Mouse (Mus musculus) Patski (cell line): ENCODE measurements around the gene Cav1. TPM values are rescaled to one million over a fixed set of nuclear protein-coding genes. Genes with fewer than 3 reads are reported as not detected.
A peak's percentile ranks its signal among the peaks of the same experiment; 100 is the strongest.

Experiments used
- ATAC-seq: fragments of 100-300 bp; one replicate; pipeline ENCODE4 v1.8.0; 2021
- CTCF ChIA-PET: fragments of 350-600 bp; sonication (Branson Sonifier 250); formaldehyde crosslinking; loops from one replicate; lab custom pipeline; 2022; ENCODE audit warnings: inconsistent platforms; lab: Charles Lee
- POLR2A ChIA-PET: fragments of 350-600 bp; sonication (Branson Sonifier 250); formaldehyde crosslinking; loops from one replicate; lab custom pipeline; 2022; ENCODE audit warnings: antibody characterized with exemption, inconsistent platforms; lab: Charles Lee
- DNase-seq: peaks from one replicate; pipeline ENCODE4 v3.0.0-alpha.2; 2011; ENCODE audit warnings: low read depth, low spot score
- H3K27me3 ChIP-seq: fragments of 371-371 bp; one replicate; pipeline ENCODE4 v1.5.1; 2021
- CTCF ChIP-seq: fragments of 100-300 bp; IDR thresholded peaks from one replicate; pipeline ENCODE4 v1.5.1; 2021
- in situ Hi-C: fragments of 300-500 bp; cut with MboI; formaldehyde crosslinking; loops from 3 replicates; pipeline ENCODE4 v1.11.1; 2018; ENCODE audit warnings: low pct_unique_long_range_greater_than_20kb, mixed read lengths
- polyA plus RNA-seq: library from polyadenylated mRNA; unstranded; gene quantifications from one replicate; pipeline ENCODE4 v1.2.3, GENCODE M21; 2021

The Cav1 gene
- polyA plus RNA-seq, 1 experiment from 2014 or later: 175 TPM

- no peak for ATAC-seq
- in situ Hi-C loops: loop anchor here (5.0 kb wide), 3 partner anchors 167 to 332 kb away; no protein-coding TSS in a partner anchor
- DNase-seq: no peak
- H3K27me3 ChIP-seq: no peaks in the 10 kb centered on the region
- ChIA-PET POLR2A (interaction anchor here (0.5 kb wide), 1 partner anchor 145 kb away, joined by 5 read pairs; no protein-coding TSS in a partner anchor), CTCF (interaction anchor here (1.0 to 4.6 kb wide), 9 partner anchors 114 to 264 kb away, joined by 3 to 25 read pairs (median 3); no protein-coding TSS in a partner anchor)
- peak; percentile 84 for TF ChIP-seq CTCF
Observed at GRCm38 (mm10) chr6:17358896-17359690, 53.0 kb downstream of the Cav1 start.

GRCm38 (mm10) chr6:17362771-17363170 is 56.6 kb downstream of the Cav1 start:
- peak; percentile 56 for TF ChIP-seq CTCF
- no peak for DNase-seq
- CTCF ChIA-PET: interaction anchor here (0.7 to 2.3 kb wide), 15 partner anchors 10 to 302 kb away, joined by 3 to 22 read pairs (median 4); no protein-coding TSS in a partner anchor
- ATAC-seq: no peak
- in situ Hi-C loops: loop anchor here (5.0 kb wide), 2 partner anchors 95 to 230 kb away; no protein-coding TSS in a partner anchor
- POLR2A ChIA-PET: no interaction called here
- no peaks in the 10 kb centered on the region for H3K27me3 ChIP-seq

GRCm38 (mm10) chr6:17363446-17364179 is 57.5 kb downstream of the Cav1 start:
- CTCF ChIA-PET: interaction anchor here (0.7 to 2.3 kb wide), 13 partner anchors 9 to 302 kb away, joined by 3 to 22 read pairs (median 4); no protein-coding TSS in a partner anchor
- in situ Hi-C loops: loop anchor here (5.0 kb wide), 2 partner anchors 94 to 229 kb away; no protein-coding TSS in a partner anchor
- ATAC-seq: no peak
- no peaks in the 10 kb centered on the region for H3K27me3 ChIP-seq
- no peak for DNase-seq
- no peak for TF ChIP-seq CTCF
- POLR2A ChIA-PET: no interaction called here

DNA sequence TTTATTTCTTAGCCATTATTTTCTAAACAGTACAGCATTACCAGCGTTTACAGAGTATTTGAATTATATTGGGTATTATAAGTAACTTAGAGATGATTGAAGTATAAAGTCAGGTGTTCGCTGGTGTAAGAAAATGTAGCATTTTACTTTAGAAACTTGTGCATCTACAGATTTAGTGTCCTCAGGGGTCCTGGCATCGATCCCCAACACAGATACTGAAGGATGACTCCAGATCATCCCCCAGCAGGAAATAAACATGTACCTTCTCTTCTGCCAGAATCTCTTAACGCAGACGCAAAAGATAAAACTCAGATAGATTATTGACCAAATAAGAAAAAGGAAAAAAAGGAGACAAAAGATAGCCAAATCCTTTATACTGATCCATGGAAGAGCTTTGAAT is 68.2 kb downstream of the Cav1 start:
- TF ChIP-seq CTCF: no peak
- POLR2A ChIA-PET: no interaction called here
- DNase-seq (no peak), ATAC-seq (no peak)
- no peaks in the 10 kb centered on the region for H3K27me3 ChIP-seq
- CTCF ChIA-PET: no interaction called here
- in situ Hi-C loops: no loop called here

DNA sequence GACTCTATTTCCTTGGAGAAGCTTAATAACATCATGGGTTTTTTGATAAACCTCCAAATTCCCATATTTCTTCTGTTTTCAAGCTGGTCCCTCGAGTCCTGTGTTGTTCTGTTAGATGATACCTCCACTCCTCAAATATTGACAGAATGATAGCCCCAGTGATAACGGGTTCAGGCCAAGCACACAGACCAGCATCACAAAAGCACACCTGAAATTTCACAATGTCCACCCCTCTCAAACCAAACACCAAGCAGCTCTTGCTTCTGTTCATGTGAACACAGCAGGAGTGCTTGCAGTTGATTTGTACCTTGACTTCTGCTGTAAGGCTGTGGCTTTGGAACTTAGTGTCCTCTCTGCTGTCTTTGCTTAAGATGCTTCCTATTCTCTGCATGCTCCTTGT is 71.2 kb downstream of the Cav1 start:
- TF ChIP-seq CTCF: no peak
- ChIA-PET POLR2A (no interaction called here), CTCF (interaction anchor here (1.2 to 2.2 kb wide), 3 partner anchors 11 to 14 kb away, joined by 3 to 6 read pairs (median 5); no protein-coding TSS in a partner anchor)
- in situ Hi-C loops: no loop called here
- no peak for ATAC-seq
- no peak for DNase-seq
- no peaks in the 10 kb centered on the region for H3K27me3 ChIP-seq

GRCm38 (mm10) chr6:17380102-17380501 is 74.0 kb downstream of the Cav1 start:
- ATAC-seq: no peak
- CTCF ChIA-PET: interaction anchor here (1.5 kb wide), 1 partner anchor 17 kb away, joined by 5 read pairs; no protein-coding TSS in a partner anchor
- in situ Hi-C loops: no loop called here
- no peak for DNase-seq
- TF ChIP-seq CTCF: no peak
- POLR2A ChIA-PET: no interaction called here
- H3K27me3 ChIP-seq: no peaks in the 10 kb centered on the region

GRCm38 (mm10) chr6:17381690-17382089 is 75.6 kb downstream of the Cav1 start:
- no peaks in the 10 kb centered on the region for H3K27me3 ChIP-seq
- DNase-seq (no peak), ATAC-seq (no peak)
- in situ Hi-C loops: no loop called here
- ChIA-PET CTCF (interaction anchor here (0.8 kb wide), 1 partner anchor 18 kb away, joined by 4 read pairs; no protein-coding TSS in a partner anchor), POLR2A (interaction anchor here (0.6 kb wide), 1 partner anchor 152 kb away, joined by 3 read pairs; no protein-coding TSS in a partner anchor)
- no peak for TF ChIP-seq CTCF

DNA sequence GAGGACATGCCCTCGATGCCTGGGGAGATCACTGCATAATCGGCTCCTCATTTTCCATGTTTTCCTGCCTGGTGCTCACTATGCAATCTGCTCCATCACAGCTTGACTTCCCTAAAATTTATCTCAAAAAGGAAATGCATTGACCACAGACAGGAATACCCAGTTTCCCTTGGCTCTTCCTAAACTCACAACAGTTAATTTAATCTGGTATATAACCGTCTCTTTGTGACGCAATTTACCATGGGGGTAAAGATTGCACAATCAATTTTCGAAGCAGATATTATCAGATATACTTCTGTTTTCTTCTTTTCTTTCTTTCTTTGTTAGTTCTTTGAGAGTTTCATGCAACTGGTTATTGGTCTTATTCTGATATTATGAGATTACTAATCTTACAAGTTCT is 79.4 kb downstream of the Cav1 start:
- no peak for ATAC-seq

GRCm38 (mm10) chr6:17387991-17388710 is 82.0 kb downstream of the Cav1 start:
- ChIA-PET POLR2A (interaction anchor here (0.6 to 0.7 kb wide), 2 partner anchors 20 to 28 kb away, joined by 3 to 4 read pairs; no protein-coding TSS in a partner anchor), CTCF (interaction anchor here (0.8 to 1.6 kb wide), 4 partner anchors 11 to 202 kb away, joined by 3 to 4 read pairs (median 3); no protein-coding TSS in a partner anchor)
- no peak for ATAC-seq
- in situ Hi-C loops: no loop called here
- TF ChIP-seq CTCF: no peak
- H3K27me3 ChIP-seq: no peaks in the 10 kb centered on the region
- no peak for DNase-seq

More for the DNA sequence above, 79.4 kb downstream of the Cav1 start:
- DNase-seq: no peak
- ChIA-PET POLR2A (no interaction called here), CTCF (interaction anchor here (1.0 kb wide), 1 partner anchor 13 kb away, joined by 3 read pairs; no protein-coding TSS in a partner anchor)
- TF ChIP-seq CTCF: no peak
- no peaks in the 10 kb centered on the region for H3K27me3 ChIP-seq
- in situ Hi-C loops: no loop called here

Other genes starting within 250 kb of the Cav1 start
- 104 TPM for gene Tes, start 241.2 kb upstream of the Cav1 start, polyA plus RNA-seq
- 66.6 TPM for gene Cav2, start 25.1 kb upstream of the Cav1 start, polyA plus RNA-seq
- gene Met, start 157.5 kb downstream of the Cav1 start, polyA plus RNA-seq: 128 TPM